Mouse (Mus musculus): Measurements from ENCODE around the gene Rex2.
"Not testable (repeated sequence)": the region's sequence is repeated elsewhere in the genome, so short reads cannot be mapped to it uniquely, and the experiment has no call there.

The Rex2 gene

DNA sequence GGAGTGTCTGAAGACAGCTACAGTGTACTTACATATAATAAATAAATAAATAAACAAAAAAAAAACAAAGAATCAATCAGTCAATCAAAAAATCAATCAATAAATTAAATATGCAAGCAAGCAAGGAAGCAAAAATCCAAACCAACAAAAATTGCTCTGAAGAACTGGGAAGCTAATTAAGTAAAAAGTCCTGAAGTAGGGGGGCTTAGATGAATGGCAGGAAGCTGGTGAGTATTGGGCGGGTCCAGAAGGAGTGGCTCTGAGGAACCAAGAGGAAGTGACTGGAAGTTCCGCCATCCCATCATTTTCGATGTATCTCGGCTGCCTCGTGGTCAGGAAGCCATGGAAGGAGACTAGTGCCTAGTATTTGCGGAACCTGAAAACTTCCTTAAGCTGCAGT is at the start of gene Rex2:
Rex2 (plus strand) TSS at position 301 of the 400 bp plus-strand sequence.
- not testable (repeated sequence) for DNase-seq (ENCODE audit: low spot score in 2 of 2)

DNA sequence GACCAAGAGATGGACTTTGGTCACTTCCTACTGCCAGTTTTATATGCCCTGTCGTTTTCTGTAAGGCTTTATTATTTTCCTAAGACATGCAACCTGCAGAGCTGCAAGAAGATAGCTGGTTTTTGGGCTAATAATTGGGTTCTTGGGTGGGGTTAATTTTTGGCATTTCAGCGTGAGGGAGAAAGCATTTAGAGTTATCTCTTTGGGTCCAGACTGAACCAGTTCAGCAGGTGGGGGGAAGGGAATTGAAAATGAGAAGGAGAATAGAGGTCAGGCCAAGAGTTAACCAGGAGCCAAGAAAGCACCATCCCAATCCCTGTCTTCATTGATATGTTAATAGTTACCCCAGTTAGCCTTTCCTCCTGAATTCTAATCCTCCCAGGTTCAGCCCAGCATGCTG is 45.1 kb upstream of the Rex2 start:
- DNase-seq (ENCODE audit: low spot score in 2 of 2), result not testable (repeated sequence)

- DNase-seq (ENCODE audit: low spot score in 2 of 2), result not testable (repeated sequence)
Measured at GRCm38 (mm10) chr4:147018400-147018799, 3.2 kb upstream of the Rex2 start.

DNA sequence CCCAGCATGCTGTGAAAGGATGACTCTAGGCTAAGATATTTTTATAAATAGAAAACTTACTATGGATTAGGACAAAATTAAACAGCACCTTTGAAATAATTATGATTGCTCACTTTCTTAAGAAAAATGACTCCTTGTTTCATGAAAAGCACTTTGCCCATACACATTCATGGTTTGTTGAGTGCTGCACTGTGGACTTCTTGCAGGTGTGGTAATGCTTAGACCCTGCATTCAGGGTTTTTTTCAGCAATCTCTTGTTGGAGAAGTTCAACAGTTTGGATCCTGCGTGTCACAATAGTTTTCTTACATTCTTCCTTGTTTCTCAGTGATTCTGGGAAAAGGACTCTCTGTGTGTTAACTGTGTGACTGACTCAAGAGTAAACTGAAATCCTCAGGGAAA is 4.7 kb downstream of the Rex2 start:
- not testable (repeated sequence) for DNase-seq (ENCODE audit: low spot score in 2 of 2)

DNA sequence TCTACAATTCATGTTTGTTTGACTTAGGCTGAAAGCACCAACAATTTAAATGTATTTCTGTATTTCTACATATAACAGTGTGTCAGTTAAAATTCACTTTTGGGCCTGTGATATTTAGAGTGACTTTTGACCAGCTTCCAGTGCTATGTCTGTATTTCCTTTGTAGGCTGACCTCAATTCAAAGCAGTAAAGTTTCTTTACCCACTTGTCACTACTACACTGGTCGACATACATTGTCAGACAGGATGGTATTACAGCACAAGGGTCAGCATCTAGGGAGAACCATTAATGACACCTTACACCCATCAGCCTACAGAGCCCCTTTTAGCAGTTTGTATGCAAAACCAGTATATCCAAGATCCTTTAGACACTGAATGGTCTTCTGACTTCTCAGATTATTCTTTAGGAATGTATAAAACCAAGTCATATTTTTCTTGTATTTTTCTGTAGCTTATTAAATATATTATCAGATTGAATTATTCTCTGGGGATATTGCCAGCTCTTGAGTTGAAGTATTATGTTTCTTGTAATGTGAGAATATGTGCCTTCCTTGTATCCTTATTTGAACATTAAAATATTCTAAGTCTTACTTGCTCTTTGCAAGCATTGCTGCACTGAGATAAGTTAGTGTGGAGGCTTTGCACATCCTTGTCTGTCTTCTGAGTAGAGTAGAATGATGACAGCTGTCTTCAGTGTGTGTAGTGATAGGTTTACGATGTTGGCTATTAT is 9.8 kb downstream of the Rex2 start:
- DNase-seq (ENCODE audit: low spot score in 2 of 2), result not testable (repeated sequence)

- DNase-seq (ENCODE audit: low spot score in 2 of 2), result not testable (repeated sequence)
Measured at GRCm38 (mm10) chr4:147063768-147064167, 42.1 kb downstream of the Rex2 start.

DNA sequence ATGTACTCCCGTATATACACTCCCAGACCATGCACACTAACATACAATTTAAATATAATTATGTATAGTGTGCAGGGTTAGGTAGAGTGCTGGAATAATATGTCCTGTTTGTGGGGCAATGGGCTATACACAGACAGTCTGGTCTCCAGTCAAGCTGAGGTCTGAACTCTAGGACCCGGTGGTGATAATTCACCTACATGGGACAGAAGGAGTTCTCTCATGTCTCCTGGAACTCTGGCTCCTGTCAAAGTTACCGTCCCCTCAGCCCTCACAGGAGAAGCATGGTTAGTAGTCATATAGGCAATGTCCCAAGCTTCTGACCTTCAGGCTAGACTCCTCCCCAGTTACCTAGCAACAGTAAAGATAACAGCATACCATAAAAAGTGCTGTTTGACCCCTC is 44.2 kb downstream of the Rex2 start:
- DNase-seq (ENCODE audit: low spot score in 2 of 2), result not testable (repeated sequence)

DNA sequence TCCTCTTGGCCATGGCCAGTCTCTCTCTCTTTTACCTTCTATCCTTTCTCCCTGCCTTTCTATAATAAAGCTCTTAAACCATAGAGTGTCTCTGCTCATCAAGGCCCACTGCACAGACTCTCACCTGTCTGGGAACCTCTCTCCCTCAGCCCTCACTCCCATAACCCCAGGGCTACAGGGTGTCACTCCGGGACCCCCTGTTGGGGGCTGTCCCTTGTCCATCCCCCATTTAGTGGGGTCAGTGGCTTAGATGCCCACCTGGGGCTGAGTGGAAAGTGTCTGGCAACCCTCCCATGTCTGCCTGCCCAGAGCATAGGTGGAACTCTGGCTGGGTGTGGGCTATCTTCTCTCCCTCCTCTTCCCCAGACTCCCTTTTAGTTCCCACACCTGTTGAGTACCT is 44.7 kb downstream of the Rex2 start:
- DNase-seq (ENCODE audit: low spot score in 2 of 2), result not testable (repeated sequence)

GRCm38 (mm10) chr4:147095641-147096040 is 74.0 kb downstream of the Rex2 start:
- not testable (repeated sequence) for DNase-seq (ENCODE audit: low spot score in 2 of 2)

- DNase-seq (ENCODE audit: low spot score in 2 of 2), result not testable (repeated sequence)
Measured at GRCm38 (mm10) chr4:147101666-147102626, 80.3 kb downstream of the Rex2 start.

DNA sequence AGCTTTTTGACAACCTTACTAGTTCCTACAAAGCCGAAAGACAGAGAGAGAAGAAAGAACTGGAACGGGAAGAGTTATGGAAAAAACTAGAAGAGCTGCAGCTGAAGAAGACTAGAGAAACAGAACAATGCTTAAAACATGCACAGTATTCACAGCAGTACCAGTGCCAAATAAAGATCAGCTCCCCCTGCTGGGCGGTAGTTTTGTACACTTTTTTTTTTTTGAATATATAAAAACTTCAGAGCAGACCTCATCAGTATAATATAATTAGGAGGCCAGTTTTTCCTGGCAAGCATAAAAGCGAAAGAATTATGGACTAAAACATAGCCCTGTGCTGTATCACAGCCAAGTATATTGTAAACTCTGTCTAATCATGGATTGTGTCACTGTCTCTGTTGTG is 82.2 kb downstream of the Rex2 start:
- DNase-seq (ENCODE audit: low spot score in 2 of 2), result not testable (repeated sequence)
